Mouse (Mus musculus): ENCODE measurements around the gene Olfr1513.
A peak's percentile ranks its signal among the peaks of the same experiment; 100 is the strongest.
"Not testable (repeated sequence)": the region's sequence is repeated elsewhere in the genome, so short reads cannot be mapped to it uniquely, and the experiment has no call there.

Gene Olfr1513

GRCm38 (mm10) chr14:52356308-52356707, at the start of gene Olfr1513:
Gene Olfr1513, minus strand, starts transcription at chr14:52356408.
- no peak for DNase-seq

GRCm38 (mm10) chr14:52397279-52397678, 41.1 kb upstream of the Olfr1513 start, which contains the start of gene Olfr1511:
Gene Olfr1511, minus strand, starts transcription at chr14:52397379.
- no peak for DNase-seq

DNA sequence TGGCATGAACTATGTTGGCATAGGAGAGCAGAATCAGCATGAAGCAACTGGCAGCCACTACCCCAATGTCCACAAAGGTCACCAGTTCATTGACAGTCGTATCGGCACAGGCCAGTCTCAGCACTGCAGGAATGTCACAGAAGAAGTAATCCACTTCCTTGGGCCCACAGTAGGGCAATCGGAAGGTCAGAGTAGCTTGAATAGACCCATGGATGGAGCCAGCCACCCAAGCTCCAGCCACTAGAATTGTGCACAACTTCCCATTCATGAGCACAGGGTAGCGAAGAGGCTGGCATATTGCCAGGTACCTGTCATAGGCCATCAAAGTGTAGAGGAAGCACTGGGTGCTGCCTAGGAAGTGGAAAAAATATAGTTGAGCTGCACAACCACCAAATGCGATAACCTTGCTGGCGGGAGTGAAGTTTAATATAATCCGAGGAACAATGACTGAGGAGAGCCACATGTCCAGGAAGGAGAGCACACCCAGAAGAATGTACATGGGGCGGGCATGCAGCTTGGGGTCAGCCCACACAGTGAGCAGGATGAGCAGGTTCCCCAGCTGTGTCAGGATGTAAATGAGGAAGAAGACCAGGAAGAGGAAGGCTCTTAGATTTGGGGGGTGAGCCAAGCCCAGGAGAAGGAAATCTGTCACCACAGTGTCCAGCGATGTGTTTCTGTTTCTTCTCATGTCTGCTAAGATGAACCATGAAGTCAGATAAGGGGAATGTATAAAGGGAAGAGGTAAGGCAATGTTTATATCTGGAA, 34.1 kb upstream of the Olfr1513 start:
- not testable (repeated sequence) for DNase-seq

DNA sequence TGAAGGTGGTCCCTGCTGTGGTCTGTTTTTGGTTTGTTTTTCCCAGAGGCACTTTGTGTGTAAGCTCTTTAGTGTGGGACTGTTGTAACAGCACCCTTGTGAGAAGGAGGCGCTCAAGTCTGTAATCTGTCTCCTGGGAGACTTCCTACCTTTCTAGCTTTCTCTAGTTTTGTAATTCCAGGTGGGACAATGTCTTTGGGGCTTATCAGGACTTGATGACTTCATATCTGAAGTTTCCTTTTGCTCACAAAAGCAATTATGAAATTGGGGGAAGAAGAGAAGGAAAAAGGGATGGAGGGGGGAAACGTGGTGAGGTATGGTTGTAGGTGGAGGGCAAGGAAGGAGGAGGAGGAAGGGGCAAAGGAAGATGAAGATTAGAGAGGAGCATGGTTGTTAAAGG, 22.9 kb upstream of the Olfr1513 start, which contains the start of gene Olfr1512:
Gene Olfr1512 (minus strand): TSS at position 101 of the 400 bp plus-strand sequence.
- DNase-seq, result no peak

DNA sequence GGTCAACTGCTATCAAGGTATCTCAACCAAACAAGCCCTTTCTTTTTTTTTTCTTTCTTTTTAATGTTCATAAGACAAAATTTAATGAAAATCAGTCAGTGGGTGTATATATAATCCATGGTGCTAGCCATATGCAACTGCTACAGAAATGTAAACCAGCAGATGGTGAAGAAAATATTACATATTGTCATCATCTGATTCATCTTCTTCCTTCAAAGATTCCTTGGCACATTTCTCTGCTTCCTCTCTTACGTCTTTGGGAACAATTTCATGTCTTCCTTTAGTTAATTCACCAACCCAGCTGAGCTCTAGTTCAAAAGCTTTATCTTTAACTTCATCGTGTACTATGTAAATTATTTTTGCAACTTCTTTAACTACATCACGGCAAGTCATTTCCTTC, 12.5 kb upstream of the Olfr1513 start:
- no peak for DNase-seq

DNA sequence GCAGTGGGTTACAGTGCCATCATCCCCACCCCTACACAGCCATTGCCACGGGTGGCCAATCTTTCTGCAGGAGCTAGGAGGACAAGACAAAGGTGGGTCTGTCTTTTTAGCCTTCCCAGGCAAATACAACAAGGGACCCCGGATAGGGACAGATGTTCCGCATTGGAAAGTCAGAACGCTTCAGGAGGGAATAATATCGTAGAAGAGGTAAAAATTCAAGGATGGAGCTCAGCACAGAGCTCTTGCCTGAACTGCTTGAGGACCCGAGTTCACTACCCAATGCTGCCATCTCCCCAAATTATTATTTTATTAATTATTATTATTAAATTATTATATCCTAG, 16.7 kb downstream of the Olfr1513 start:
- no peak for DNase-seq

DNA sequence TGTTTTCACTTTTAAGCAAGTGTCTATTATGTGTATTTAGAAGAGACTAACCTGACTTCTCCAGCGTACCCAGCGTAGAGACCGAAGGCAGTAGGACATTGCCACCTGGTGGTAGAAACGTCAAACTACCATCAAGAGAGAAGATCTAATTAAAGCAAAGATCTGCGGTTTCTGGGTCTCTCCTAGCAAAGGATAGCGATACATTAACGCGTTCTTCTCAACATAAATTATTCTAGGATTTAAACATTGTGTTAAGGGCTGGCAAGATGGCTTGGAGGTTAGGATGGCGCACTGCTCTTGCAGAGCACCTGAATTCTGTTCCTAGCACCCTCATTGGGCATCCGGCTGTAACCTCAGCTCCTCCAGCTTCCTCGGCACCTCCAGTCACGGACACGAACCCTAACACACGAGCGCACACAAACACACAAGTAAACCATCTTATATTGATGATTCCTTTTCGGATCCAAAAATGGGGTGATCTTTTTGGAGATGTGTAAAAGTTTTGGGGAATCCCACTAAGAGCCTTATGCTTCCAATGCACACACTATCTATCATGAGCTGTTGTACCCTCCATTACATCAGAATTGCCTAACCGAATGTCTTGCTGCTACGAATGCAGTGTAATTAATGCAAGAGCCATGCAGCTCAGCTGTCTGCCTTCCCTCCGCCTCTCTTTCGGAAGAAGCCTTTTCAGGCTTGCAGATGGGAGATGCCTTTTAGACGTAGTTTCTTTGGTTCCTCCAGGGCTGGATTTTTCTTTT, 17.3 kb downstream of the Olfr1513 start:
- peak; percentile 58 for DNase-seq

GRCm38 (mm10) chr14:52332171-52332570, 24.0 kb downstream of the Olfr1513 start:
- DNase-seq, result no peak

GRCm38 (mm10) chr14:52331069-52331750, 25.0 kb downstream of the Olfr1513 start:
- DNase-seq, result no peak

DNA sequence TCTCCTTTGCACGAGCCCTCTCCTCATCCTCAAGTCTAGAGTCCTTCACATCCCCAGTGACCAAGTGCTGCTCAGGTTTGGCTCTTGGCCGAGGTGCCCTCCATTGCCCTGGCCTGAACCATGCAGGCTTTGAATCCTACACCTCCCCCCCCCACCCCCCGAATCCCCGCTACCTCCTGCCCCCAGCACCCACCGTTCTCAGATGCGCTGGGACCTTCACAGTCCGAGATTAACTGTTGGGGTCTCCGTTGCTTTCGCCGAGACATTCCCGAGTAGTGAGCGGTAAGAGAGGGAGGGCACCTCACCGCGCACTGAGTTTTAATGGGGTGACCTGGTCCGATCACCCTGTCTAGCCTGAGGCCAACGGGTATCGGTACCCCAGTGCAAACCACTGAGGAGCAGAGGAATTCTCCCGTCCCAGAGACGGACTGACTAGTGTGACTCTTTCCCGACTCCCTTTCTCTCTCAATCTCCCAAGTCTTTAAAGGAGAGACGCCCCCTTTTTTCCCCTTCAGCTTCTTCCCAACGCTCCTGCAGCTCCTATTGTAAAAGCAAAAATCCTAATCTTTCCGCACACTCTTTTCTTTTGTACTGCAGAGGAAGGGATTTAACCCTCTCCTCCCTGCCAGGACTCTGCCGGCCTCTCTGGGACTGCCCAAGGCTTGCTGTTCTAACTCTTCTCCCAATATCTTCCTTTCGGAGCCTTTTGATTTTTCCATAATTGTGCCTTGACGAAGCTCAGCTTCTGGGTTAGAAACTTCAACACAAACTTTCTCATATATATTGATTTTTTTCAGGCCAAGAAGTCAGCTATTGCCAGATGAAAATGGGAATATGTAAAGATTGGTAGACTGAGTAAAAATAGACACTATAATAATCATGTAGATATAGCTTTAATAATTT, 28.0 kb downstream of the Olfr1513 start, which contains the start of gene Sall2:
Gene Sall2 (minus strand): TSS at position 853 of the 903 bp plus-strand sequence.
- no peak for DNase-seq

- no peak for DNase-seq
These were observed 28.8 kb downstream of the Olfr1513 start for GRCm38 (mm10) chr14:52327375-52327901.

DNA sequence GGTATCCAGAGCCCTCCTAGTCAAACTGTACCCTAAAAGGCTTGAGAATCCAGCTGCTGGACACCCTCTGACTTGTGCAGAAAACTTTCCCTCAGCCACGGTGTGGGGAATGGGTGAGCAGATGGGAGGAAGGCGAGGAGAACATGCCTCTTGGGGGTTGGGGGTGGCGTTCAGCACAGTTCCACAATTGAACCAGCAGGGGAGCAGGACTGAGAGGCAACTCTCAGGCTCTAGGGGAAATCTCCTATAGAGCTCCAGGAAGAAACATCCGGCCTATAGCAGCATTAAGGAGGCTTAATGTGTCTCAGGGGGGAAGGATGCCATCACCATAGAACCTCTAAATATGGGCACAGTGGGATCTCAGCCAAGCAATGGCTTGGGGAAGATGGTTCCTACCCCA, 30.3 kb downstream of the Olfr1513 start:
- no peak for DNase-seq

DNA sequence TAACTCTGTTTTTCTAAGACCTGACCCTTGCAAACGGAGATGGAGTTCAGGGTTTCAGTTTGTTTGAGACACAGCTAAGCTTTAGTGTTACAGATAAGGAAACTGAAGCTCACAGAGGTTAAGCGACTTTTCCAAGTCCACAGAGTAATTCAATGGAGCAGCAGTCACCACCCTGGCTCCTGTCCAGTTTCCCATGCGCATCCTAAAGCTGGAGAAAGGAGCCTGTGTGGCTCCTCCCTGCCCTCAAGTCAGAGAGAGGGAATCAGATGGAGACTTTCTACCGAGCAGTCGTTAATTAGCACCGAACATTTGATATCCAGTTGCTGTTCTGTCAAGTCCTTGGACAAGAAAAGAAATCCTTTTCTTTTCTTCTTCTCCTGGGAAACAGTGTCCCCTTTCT, 36.8 kb downstream of the Olfr1513 start:
- DNase-seq, result no peak

GRCm38 (mm10) chr14:52316441-52317225, 39.6 kb downstream of the Olfr1513 start:
- DNase-seq, result peak; percentile 44

DNA sequence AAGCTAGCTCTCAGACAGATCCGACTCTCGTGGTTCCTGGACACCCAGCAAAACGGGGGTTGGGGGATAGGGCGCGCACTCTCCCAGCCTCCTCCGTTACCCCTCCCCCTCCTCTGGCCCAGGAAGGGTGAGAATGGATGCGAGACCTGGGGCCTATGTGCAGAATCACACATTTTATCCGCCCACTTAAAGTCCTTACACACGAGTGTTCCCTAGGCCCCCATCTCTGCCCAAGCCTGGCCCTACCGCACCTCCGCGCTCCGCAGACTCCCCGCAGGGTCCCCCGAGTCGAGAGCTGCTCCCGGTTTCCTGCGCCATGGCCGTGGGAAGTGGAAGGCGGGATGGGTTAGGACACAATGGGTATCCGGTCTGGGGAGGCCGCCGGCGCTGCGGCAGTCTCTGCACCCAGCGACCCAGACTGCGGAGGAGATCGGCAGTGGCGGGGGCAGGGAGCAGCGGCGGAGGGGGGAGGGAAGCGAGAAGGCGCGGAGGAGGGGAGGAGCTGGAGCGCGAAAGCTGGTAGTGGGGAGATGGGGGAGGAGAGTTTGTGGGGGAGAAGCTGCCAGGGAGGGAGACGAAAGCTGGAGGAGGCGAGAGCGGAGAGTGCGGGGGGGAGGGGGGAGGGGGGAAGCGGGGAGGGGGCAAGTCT, 40.3 kb downstream of the Olfr1513 start:
- DNase-seq, result peak; percentile 74

- peak; percentile 31 for DNase-seq
These were observed 40.9 kb downstream of the Olfr1513 start for GRCm38 (mm10) chr14:52315283-52315780.

DNA sequence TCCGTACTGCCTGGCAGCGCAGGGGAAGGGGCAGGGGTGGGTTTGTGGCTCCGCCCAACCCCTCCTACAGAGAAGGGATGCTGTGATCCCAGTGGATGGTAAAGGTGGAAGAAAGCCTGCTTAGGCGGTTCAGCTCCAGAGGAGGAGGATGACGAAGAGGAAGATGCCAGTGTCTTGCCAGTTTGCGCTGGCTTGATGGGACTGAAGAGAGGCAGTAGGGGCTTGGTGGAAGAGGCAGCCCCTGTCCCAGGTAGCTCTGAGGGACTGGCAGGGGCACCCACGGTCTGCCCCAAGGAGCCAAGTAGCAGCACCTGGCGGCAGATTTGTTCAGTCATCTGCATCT, 41.4 kb downstream of the Olfr1513 start:
- no peak for DNase-seq

DNA sequence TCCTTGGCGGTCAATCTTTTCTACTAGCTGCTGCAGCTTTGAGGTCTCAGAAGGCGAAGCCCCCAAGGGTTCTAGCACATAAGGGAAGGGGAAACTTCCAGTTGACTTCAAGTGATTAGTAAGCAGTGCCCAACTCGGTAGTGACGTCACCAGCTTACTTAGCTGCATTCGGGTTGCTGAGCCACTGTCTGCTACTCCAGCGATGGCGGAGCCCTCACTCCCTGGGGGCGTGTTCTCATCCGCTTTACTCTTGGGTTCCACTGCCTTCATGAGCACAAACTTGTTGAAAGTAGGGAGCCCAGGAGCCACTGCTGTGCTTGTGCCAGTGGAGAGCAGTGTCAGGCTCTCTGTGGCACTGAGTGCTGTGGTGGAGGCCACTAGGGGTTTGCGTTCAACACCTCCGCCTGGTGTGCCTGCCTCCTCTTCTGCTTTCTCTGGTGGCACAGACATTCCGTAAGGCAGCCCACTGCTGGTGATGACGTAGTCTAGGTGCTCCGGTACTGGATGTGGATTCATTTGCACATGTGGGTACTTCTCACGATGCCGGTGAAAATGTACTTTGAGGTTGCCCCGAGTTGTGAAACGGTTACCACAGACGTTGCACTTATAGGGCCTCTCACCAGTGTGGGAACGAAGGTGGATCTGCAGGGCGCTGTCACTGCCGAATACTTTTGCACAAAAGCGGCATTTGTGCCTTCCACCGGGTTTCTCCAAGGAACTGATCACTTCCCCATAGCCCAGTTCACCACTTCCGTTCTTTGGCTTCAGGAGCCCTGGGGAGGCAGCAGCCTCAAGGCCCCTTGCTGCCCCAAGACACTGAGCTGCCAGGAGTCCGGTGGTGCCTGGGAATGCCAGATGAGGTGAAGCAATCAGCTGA, 42.0 kb downstream of the Olfr1513 start:
- DNase-seq, result no peak

- DNase-seq, result no peak
These were observed 45.3 kb downstream of the Olfr1513 start for GRCm38 (mm10) chr14:52310906-52311305.

GRCm38 (mm10) chr14:52310343-52310742, 45.9 kb downstream of the Olfr1513 start:
- DNase-seq, result not testable (repeated sequence)

All from cerebellum, adult 11 months (tissue).